Mouse (Mus musculus) MEL-GATA-1-ER (cell line): ENCODE data around the gene Dmbt1.
"Not testable (repeated sequence)": the region's sequence is repeated elsewhere in the genome, so short reads cannot be mapped to it uniquely, and the experiment has no call there.

Experiments
- DNase-seq: peaks from one replicate; pipeline ENCODE4 v3.0.0-alpha.2; 2012; ENCODE audit warnings: low read depth; ENCODE audit errors: extremely low read depth

Gene Dmbt1

DNA sequence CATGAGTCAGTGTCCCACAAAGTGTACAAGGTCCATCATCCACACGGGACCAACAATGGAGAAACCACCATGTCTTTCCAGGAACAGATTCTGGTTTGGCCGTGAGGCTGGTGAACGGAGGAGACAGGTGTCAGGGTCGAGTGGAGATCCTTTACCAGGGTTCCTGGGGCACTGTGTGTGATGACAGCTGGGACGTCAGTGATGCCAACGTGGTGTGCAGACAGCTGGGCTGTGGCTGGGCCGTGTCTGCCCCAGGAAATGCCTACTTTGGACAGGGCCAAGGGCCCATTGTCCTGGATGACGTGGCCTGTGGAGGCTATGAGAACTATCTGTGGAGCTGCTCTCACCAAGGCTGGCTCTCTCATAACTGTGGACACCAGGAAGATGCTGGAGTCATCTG lies 18.0 kb downstream of the Dmbt1 start:
- not testable (repeated sequence) for DNase-seq

DNA sequence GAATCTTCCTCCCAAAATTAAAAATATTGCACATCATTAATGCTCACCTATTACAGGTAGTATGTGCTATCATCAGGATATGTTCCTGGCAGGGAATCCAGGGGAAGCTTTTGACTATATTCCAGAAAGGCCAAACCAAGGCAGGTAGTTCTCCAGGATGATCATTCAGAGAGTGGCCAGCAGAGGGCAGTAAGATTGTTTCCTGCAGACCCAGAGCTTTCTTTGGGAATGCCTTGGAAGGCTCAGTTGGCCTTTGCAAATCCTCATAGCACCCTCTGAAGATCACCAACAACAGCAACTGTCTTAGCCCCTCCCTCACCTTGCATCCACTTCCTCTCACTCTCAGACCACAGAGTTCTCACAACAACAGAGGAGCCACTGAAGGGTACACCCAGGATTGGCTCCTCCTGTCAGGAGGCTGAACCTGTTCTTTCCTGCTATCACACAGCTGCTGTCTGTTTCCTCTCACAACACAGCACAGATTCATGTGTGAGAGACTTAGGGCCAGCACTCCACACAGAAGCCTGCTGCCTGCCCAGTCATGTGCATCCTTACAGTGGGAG lies 23.0 kb downstream of the Dmbt1 start:
- no peak for DNase-seq

DNA sequence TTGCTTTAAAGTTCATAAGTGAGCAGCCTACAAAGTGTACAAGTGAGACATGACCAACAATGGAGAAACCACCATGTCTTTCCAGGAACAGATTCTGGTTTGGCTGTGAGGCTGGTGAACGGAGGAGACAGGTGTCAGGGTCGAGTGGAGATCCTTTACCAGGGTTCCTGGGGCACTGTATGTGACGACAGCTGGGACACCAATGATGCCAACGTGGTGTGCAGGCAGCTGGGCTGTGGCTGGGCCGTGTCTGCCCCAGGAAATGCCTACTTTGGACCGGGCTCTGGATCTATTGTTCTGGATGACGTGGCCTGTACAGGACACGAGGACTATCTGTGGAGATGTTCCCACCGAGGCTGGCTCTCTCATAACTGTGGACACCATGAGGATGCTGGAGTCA lies 26.1 kb downstream of the Dmbt1 start:
- not testable (repeated sequence) for DNase-seq

DNA sequence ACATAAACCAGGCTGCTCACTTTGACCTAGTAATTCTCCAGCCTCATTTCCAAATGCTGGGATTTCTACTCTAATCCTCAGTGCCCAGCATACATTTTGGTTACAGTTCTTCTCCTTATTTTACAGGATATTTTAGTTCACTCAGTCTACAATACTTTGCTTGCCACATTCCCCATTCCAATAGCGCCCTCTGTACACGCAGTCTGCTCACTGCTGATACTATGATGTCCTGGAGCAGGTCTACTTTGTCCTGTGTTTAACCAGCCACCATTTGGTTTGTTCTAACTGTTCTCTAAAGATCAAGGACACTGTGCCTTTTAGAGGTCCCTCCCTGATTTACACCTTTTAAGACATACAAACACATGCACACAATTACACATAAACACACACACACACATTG lies 28.0 kb downstream of the Dmbt1 start:
- not testable (repeated sequence) for DNase-seq

DNA sequence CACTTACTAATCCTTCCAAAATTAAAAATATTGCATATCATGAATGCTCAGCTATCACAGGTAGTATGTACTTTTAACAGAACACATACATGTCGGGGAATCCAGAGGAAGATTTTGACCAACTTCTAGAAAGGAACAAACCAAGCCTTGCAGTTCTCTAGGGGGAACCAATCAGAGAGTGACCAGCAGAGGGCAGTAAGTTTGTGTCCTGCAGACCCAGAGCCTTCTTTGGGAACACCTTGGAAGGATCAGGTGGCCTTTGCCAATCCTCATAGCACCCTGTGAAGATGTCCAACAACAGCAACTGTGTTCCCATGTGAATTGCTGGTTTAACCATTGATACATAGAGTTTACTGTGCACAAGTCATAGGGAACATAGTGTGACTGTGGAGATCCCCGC lies 30.7 kb downstream of the Dmbt1 start:
- DNase-seq = no peak

DNA sequence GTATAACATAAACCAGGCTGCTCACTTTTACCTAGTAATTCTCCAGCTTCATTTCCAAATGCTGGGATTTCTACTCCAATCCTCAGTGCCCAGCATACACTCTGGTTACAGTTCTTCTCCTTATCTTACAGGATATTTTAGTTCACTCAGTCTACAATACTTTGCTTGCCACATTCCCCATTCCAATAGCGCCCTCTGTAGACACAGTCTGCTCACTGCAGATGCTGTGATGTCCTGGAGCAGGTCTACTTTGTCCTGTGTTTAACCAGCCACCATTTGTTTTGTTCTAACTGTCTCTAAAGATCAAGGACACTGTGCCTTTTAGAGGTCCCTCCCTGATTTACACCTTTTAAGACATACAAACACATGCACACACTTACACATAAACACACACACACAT lies 36.3 kb downstream of the Dmbt1 start:
- DNase-seq = not testable (repeated sequence)

DNA sequence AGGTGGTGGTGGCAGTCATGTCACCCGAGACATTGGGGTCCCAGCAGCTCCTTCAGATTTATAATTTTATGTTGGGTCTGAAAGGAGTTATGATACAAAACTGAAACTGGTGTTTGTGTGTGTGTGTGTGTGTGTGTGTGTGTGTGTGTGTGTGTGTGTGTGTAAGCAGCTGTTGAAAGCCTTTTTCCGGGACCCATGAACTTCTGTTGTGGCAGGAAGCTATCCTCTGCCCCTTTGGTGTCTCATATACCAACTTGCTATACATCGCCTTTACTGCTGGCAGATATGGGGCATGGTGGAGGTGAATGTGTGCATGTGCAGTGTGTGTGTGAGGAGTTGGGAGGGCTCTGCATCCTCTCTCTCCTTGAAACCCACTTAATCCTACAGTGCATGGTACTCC lies 41.6 kb downstream of the Dmbt1 start:
- DNase-seq = not testable (repeated sequence)

DNA sequence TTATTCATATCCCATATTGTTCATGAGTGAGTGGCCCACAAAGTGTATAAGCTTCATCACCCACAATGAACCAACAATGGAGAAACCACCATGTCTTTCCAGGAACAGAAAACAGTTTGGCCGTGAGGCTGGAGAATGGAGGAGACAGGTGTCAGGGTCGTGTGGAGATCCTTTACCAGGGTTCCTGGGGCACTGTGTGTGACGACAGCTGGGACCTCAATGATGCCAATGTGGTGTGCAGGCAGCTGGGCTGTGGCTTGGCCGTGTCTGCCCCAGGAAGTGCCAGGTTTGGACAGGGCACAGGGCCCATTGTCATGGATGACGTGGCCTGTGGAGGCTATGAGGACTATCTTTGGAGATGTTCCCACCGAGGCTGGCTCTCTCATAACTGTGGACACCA lies 42.2 kb downstream of the Dmbt1 start:
- not testable (repeated sequence) for DNase-seq

DNA sequence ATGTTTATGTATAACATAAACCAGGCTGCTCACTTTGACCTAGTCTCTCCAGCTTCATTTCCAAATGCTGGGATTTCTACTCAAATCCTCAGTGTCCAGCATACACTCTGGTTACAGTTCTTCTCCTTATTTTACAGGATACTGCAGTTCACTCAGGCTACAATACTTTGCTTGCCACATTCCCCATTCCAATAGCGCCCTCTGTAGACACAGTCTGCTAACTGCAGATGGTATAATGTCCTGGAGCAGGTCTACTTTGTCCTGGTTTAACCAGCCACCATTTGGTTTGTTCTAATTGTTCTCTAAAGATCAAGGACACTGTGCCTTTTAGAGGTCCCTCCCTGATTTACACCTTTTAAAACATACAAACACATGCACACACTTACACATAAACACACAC lies 44.1 kb downstream of the Dmbt1 start:
- DNase-seq = no peak

DNA sequence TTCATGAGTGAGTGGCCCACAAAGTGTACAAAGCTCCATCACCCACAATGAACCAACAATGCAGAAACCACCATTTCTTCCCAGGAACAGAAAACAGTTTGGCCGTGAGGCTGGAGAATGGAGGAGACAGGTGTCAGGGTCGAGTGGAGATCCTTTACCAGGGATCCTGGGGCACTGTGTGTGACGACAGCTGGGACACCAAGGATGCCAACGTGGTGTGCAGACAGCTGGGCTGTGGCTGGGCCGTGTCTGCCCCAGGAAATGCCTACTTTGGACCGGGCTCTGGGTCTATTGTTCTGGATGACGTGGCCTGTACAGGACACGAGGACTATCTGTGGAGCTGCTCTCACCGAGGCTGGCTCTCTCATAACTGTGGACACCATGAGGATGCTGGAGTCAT lies 50.5 kb downstream of the Dmbt1 start:
- DNase-seq = not testable (repeated sequence)

DNA sequence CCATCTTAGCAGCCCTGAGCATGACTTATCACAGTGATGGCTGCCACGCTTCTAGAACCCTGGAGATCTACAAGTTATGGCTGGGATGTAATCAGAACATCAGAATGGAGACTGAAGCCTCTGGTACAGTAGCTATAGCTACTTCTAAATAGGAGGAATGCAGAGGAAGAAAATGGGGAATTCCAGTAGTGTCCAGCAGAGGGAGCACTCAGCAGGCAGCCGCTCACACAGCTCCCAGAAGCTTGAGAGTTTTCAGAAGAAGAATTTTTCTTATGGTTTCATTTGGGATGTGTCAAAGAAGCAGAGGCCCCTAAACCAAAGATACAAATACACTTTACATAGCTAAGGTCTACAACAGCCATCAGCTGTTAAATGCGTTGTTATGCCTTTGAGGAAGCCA lies 80.6 kb downstream of the Dmbt1 start:
- peak; percentile 0 for DNase-seq

DNA sequence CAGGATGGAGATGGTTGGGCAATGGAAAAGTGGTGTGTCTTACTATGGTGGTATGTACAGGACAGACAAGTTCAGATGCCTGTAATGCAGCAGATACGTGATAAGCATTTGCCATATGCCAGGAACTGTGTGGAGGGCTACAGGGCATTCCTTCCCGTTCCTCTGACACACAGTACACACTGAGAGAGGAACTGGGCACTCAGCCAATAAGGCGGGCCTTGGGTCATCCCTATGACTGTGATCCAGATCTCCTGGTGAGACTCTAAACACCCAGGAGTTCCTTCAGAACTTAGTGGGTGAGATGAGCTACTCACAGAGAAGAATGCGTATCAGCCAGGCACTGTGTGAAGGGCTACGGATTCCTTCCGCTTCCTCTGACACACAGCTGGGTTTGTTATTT lies 81.8 kb downstream of the Dmbt1 start:
- DNase-seq = no peak

DNA sequence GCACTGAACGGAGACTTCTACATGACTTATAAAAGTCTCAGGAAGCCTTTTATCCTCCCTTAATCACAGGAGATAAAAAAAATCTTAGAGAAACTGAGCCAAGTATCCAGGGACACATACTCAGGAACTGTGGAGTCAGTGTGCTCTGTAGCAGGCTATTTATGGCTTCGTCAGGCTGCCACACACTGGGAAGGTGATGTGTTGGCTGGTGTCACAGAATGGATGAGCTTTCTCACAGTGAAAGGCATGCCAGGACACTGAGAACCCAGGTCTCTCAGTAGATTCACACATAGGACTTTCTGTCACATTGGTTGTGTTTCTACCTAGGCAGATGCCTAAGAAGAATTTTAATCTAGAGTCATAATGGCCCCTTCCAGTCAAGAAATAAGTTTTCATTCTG lies 82.6 kb downstream of the Dmbt1 start:
- no peak for DNase-seq

DNA sequence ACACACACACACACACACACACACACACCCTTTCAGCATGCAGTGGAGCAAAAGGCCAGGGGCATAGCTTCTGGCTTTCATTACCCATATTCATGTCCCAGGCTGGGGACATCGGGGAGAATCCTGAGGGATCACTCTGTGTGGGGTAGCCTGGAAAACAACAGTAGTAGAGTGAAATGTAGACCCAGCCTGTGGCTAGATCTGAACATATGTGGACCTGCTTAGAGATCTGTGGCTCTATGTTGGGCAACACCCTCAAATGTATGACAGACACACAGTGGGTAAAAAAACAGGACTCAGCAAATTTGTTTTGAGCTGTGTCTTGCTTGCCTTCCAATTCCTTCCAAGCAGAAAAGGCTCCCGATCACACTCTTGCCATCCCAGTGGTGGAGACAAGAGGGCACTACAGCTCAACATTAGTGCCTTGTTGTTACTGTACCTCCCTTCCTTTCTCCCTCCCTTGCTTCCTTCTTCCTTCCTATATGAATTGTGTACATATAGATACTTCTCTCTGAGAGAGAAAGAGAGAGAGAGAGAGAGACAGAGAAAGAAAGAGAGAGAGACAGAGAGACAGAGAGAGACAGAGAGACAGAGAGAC lies 90.5 kb downstream of the Dmbt1 start:
- no peak for DNase-seq

DNA sequence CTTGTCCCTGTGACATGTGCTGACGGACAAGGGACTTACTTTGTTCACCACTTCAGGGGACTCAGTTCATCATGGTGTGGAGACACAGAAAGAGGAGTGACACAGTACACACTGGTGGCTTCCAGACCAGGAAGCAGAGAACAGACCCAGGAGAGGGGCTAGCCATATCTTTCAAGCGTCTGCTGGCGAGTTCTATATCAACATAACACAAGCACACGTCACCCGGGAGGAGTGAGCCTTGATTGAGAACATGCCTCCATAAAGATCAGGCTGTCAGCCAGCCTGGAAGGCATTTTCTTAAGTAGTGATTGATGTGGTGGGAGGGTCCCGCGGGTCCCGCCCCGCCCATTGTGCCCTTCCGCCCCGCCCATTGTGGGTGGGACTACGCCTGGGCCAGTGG lies 98.2 kb downstream of the Dmbt1 start:
- no peak for DNase-seq

DNA sequence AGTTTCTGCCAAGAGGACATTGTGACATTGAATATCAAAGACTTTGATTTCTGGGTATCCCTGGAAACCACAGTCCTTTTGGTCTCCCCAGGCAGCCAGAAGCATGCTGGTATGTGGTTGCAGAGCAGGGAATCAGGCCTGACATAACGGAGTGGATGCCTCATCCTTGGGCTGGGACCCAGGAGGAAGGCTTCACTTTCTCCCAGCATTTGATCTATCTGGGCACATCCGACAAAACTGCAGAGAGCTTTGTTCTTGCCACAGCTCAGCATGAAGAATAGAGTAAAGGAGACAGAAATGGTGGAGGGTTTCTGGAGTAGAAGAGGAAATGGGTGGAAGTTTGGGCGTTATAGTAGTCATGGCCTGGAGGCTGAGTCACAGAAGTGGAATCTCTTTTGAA lies 101.3 kb downstream of the Dmbt1 start:
- no peak for DNase-seq

DNA sequence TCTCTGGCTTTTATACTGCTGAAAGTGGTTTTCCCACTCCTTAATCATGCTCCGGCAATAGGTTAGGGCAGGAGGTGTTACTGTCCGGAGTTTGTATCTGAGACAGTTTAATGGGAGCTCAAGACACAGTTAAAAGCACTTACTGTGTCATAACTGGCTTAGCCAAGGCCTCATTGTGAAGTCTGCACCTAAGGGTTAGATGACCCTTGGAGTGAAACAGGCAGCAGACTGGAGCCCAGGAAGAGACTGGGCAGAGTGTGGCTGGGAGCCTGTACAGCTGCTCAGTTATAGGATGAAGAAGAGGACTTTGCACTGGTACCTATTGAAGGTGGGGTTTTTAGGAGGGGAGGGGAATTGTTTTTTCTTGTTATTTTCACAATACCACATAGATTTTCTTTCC lies 114.4 kb downstream of the Dmbt1 start, which contains the start of gene 4933402N03Rik:
TSS of gene 4933402N03Rik (minus strand) at position 101 of the 400 bp plus-strand sequence.
- DNase-seq = no peak

DNA sequence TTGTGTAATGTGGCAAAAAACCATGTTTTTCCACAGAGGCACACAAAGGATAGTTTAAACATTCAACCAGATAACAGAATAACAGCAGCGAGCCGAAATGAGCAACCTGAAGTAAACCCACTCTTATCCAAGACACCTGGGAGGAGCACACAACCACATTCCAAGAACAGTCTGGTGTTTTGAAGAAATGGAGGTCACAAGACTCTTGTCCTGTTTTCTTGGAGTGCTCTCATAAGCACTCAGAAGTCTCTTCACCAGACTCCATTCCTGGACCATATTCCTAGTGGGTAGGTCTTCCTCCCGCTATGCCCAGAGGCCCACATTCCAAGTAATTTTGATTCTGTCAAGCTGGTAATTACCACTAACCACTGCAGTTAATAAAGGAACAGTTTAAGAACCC lies 118.3 kb downstream of the Dmbt1 start:
- DNase-seq = no peak

DNA sequence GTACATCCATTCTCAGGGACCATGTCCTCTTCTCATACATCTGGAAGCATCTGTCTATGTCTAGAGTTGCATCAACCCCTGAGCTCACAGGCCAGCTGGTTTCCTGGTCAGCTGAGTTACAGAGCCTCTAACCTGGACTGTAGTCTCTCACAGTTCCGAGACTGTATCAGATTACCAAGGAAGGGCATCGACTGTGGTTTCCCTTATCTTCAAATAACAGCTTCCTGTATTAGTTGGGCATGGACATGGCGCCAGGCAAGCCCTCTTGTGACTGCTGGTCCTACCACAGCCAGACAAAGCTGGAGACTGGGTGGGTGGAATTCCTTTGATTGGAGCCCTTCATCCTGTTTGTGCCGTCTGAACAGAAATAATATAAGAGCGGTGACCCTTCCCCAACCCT lies 121.2 kb downstream of the Dmbt1 start:
- no peak for DNase-seq

DNA sequence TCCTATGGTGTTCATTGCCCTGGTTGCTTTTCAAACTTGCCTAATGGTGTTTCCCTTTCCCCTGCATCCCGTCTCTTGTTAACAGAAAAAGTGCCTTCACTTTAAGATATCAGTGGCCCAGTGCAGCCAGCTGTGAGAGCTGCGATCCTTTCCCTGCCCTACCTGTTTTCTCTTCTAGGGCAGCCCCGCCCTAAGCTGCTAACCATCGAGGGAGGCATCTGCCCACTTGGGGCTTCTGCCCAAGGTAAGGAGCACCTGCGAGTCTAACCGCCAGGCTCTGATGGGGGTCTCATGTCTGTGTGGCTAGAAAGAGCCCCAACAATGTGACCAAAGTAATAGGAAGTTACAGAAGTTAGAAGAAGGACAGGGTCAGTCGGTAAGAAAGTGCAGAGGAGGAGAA lies 130.4 kb downstream of the Dmbt1 start:
- no peak for DNase-seq

DNA sequence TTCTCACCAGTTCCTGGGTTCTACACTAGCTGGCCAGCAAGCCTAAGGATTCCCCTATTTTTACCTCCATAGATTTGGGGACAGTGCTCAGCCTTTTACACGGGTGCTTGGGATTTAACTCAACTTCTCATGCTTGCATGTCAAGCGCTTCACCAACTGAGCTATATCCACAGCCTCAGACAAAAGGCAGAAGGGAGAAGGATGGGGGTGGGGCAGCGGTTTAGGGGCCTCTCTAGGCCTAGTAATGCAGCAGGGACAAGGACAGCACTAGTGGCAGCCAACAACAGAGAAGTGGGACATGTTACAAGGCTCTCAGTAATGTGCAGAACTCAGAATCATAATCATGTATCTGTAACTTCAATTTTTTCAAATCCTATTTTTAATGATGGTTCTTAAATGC lies 135.9 kb downstream of the Dmbt1 start:
- DNase-seq = no peak

DNA sequence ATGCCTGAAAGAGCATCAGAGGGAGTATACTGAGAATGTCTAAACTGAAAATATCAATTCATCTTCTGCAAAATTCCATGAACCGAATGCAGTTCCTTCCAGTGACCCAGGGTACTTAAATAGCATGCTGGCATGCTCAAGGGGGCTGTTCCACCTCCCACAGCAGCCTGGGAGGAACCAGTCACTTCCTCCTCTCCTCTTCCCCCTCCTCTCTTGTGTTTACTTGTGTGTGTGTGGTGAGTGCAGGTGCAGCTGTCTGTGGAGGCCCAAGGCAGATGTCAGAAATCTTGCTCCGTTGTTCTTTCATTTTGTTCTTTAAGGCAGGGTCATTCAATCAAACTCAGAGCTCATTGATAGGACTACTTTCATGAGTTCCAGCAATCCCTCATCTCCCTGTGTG lies 137.2 kb downstream of the Dmbt1 start:
- DNase-seq = no peak
